ENCODE assay signal across 9 mouse cellular contexts in genomic region chr11:43481672-43482522, GRCm38 (mm10). TPM values are rescaled to one million over a fixed set of nuclear protein-coding genes. Genes with fewer than 3 reads are reported as not detected.
DNase-seq lines count a peak whose midpoint lies in the region; ATAC-seq and TF ChIP-seq lines count a peak whose summit lies in the region.
"Had no signal": no experiment of that assay in that cellular context is flagged by ENCODE, and none has a peak within 500 bp of the region (broad histone marks: within the 10 kb centered on the region; RNA-seq: fewer than 3 reads in every experiment).

No protein-coding gene starts in this region.

- no peaks in the 10 kb centered on the region for H3K36me3 ChIP-seq in intestine, embryonic 16.5 days (ENCODE audit: control insufficient read depth, insufficient read depth, low read length)
- no peaks in the 10 kb centered on the region for H3K36me3 ChIP-seq in intestine, postnatal 0 days (ENCODE audit: control insufficient read depth, insufficient read depth)
- no peaks in the 10 kb centered on the region for H3K36me3 ChIP-seq in heart, embryonic 13.5 days
- H3K36me3 ChIP-seq in limb, embryonic 14.5 days (ENCODE audit: control insufficient read depth, insufficient read depth, low read length): no peaks in the 10 kb centered on the region
- H3K36me3 ChIP-seq in stomach, embryonic 15.5 days: no peaks in the 10 kb centered on the region
- H3K36me3 ChIP-seq: neural tube, embryonic 12.5 days had no signal

- WGBS in intestine, embryonic 16.5 days: 34% methylated on average over 3 of the region's 3 CpGs
- WGBS in intestine, postnatal 0 days: 39% methylated on average over 3 of the region's 3 CpGs
- WGBS in heart, embryonic 13.5 days: 38% methylated on average over 3 of the region's 3 CpGs
- 33% methylated on average over 3 of the region's 3 CpGs for WGBS in limb, embryonic 14.5 days
- 45% methylated on average over 3 of the region's 3 CpGs for WGBS in stomach, embryonic 15.5 days

- no peak overlapping the region for H3K4me3 ChIP-seq in intestine, embryonic 16.5 days (ENCODE audit: low read length)
- no peak overlapping the region for H3K4me3 ChIP-seq in intestine, postnatal 0 days (ENCODE audit: low read depth, low read length)
- H3K4me3 ChIP-seq in heart, embryonic 13.5 days: no peak overlapping the region
- H3K4me3 ChIP-seq in limb, embryonic 14.5 days (replicated peaks; ENCODE audit: low read length): 0 out of 2 replicates have a peak overlapping the region, but pooled peaks have one; percentile 1
- no peak overlapping the region for H3K4me3 ChIP-seq in stomach, embryonic 15.5 days (replicated peaks)
- H3K4me3 ChIP-seq: neural tube, embryonic 12.5 days had no signal

- no peak for TF ChIP-seq POLR2A in limb, embryonic 14.5 days (IDR thresholded peaks at IDR 0.05; ENCODE audit: borderline replicate concordance, extremely low read depth, insufficient read depth, insufficient read length)

- H3K4me1 ChIP-seq in intestine, embryonic 16.5 days (ENCODE audit: control insufficient read depth, insufficient read depth, low read length): peaks cover 11% of the 10 kb centered on the region
- no peaks in the 10 kb centered on the region for H3K4me1 ChIP-seq in intestine, postnatal 0 days (replicated peaks; ENCODE audit: control insufficient read depth, insufficient read depth, low read length)
- peaks cover 62% of the 10 kb centered on the region for H3K4me1 ChIP-seq in heart, embryonic 13.5 days
- peaks cover 56% of the 10 kb centered on the region for H3K4me1 ChIP-seq in limb, embryonic 14.5 days (ENCODE audit: control insufficient read depth, insufficient read depth, low read length)
- H3K4me1 ChIP-seq in stomach, embryonic 15.5 days: peaks cover 22% of the 10 kb centered on the region
- H3K4me1 ChIP-seq: neural tube, embryonic 12.5 days had no signal

- no peak overlapping the region for H3K4me2 ChIP-seq in intestine, embryonic 16.5 days (ENCODE audit: low read depth, low read length)
- H3K4me2 ChIP-seq in intestine, postnatal 0 days (replicated peaks; ENCODE audit: low read depth): no peak overlapping the region
- no peak overlapping the region for H3K4me2 ChIP-seq in heart, embryonic 13.5 days
- 0 out of 2 replicates have a peak overlapping the region, but pooled peaks have one; percentile 10 for H3K4me2 ChIP-seq in limb, embryonic 14.5 days (replicated peaks; ENCODE audit: low read depth, low read length, severe bottlenecking)
- no peak overlapping the region for H3K4me2 ChIP-seq in stomach, embryonic 15.5 days
- H3K4me2 ChIP-seq: neural tube, embryonic 12.5 days had no signal

- no peaks in the 10 kb centered on the region for H3K9me3 ChIP-seq in intestine, embryonic 16.5 days (ENCODE audit: control insufficient read depth, low read length)
- H3K9me3 ChIP-seq in intestine, postnatal 0 days (ENCODE audit: control insufficient read depth): no peaks in the 10 kb centered on the region
- H3K9me3 ChIP-seq in heart, embryonic 13.5 days: no peaks in the 10 kb centered on the region
- no peaks in the 10 kb centered on the region for H3K9me3 ChIP-seq in limb, embryonic 14.5 days (ENCODE audit: control insufficient read depth, low read length)
- no peaks in the 10 kb centered on the region for H3K9me3 ChIP-seq in stomach, embryonic 15.5 days
- H3K9me3 ChIP-seq: neural tube, embryonic 12.5 days had no signal

- no peak for TF ChIP-seq CTCF in intestine, postnatal 0 days (IDR thresholded peaks at IDR 0.05; ENCODE audit: low read depth)

- ATAC-seq in intestine, embryonic 16.5 days: peak; percentile 36; the same call in 1 of the 2 replicates
- ATAC-seq in intestine, postnatal 0 days: no peak
- ATAC-seq in heart, embryonic 13.5 days (ENCODE audit: extremely low read depth, insufficient number of reproducible peaks, low FRiP score, low TSS enrichment): no peak
- peak; percentile 31; the same call in 1 of the 2 replicates for ATAC-seq in limb, embryonic 14.5 days (ENCODE audit: low FRiP score, low read depth)
- 0 out of 2 replicates have a peak, but pooled peaks have one; percentile 2 for ATAC-seq in stomach, embryonic 15.5 days (ENCODE audit: insufficient read depth, low FRiP score, low read depth)
- ATAC-seq in activated CD4-positive, CD25-positive, alpha-beta regulatory T cell, adult 4 months: no peak
- ATAC-seq: forebrain, postnatal 0 days had no signal

- DNase-seq in limb, embryonic 14.5 days (ENCODE audit: low spot score): peak; percentile 65
- DNase-seq in layer of hippocampus, adult 11-12 months (ENCODE audit: low spot score): no peak
- DNase-seq: forebrain, postnatal 0 days had no signal

- H3K9ac ChIP-seq in intestine, embryonic 16.5 days (ENCODE audit: low read depth, low read length): no peak overlapping the region
- no peak overlapping the region for H3K9ac ChIP-seq in intestine, postnatal 0 days (ENCODE audit: low read depth, low read length)
- H3K9ac ChIP-seq in heart, embryonic 13.5 days: no peak overlapping the region
- peak overlapping the region; percentile 34; the same call in 1 of the 2 replicates for H3K9ac ChIP-seq in limb, embryonic 14.5 days (ENCODE audit: low read depth, low read length, severe bottlenecking)
- H3K9ac ChIP-seq in stomach, embryonic 15.5 days: no peak overlapping the region
- H3K9ac ChIP-seq: forebrain, postnatal 0 days; neural tube, embryonic 12.5 days had no signal

- no peak overlapping the region; the same call in 1 of the 2 replicates for H3K27ac ChIP-seq in intestine, embryonic 16.5 days (ENCODE audit: low read length)
- no peak overlapping the region for H3K27ac ChIP-seq in intestine, postnatal 0 days (ENCODE audit: low read depth, low read length)
- H3K27ac ChIP-seq in heart, embryonic 13.5 days (replicated peaks): 0 out of 2 replicates have a peak overlapping the region, but pooled peaks have one; percentile 87
- peak overlapping the region; percentile 83 for H3K27ac ChIP-seq in limb, embryonic 14.5 days (replicated peaks; ENCODE audit: low read depth, low read length)
- peak overlapping the region; percentile 11; the same call in 1 of the 2 replicates for H3K27ac ChIP-seq in stomach, embryonic 15.5 days
- H3K27ac ChIP-seq: neural tube, embryonic 12.5 days had no signal

- H3K27me3 ChIP-seq in intestine, embryonic 16.5 days (replicated peaks; ENCODE audit: control insufficient read depth, insufficient read depth, low read length): no peaks in the 10 kb centered on the region
- no peaks in the 10 kb centered on the region for H3K27me3 ChIP-seq in intestine, postnatal 0 days (replicated peaks; ENCODE audit: control insufficient read depth, insufficient read depth, low read length)
- H3K27me3 ChIP-seq in heart, embryonic 13.5 days (replicated peaks): 0 out of 2 replicates have a peak, but pooled peaks cover 4% of the 10 kb centered on the region
- H3K27me3 ChIP-seq in limb, embryonic 14.5 days (ENCODE audit: control insufficient read depth, insufficient read depth, low read length): no peaks in the 10 kb centered on the region
- H3K27me3 ChIP-seq in stomach, embryonic 15.5 days (replicated peaks): no peaks in the 10 kb centered on the region
- H3K27me3 ChIP-seq: neural tube, embryonic 12.5 days had no signal

RNA-seq across cellular contexts. Expression of gene C1qtnf2, which starts 7.8 kb away (rescaled TPM):
- polyA plus RNA-seq in intestine, embryonic 16.5 days (2015; fragmentation: Nextera tagmentation; extraction: Ambion mirVana): 7.0 and 7.2 TPM in 2 replicates
- polyA plus RNA-seq in intestine, postnatal 0 days (2015; fragmentation: Nextera tagmentation; extraction: Ambion mirVana): 9.4 and 11.9 TPM in 2 replicates
- 3.0 and 3.3 TPM in 2 replicates for polyA plus RNA-seq in heart, embryonic 13.5 days (2015; fragmentation: Nextera tagmentation; extraction: Ambion mirVana)
- polyA plus RNA-seq in limb, embryonic 14.5 days (2012; rRNA removed): 32.7 and 32.9 TPM in 2 replicates
- polyA plus RNA-seq in limb, embryonic 14.5 days (2014; fragmentation: Nextera tagmentation; extraction: Ambion mirVana): 40.3 and 46.1 TPM in 2 replicates
- 10.1 and 10.4 TPM in 2 replicates for polyA plus RNA-seq in stomach, embryonic 15.5 days (2015; fragmentation: Nextera tagmentation; extraction: Ambion mirVana)
- polyA plus RNA-seq in activated CD4-positive, CD25-positive, alpha-beta regulatory T cell, adult 4 months (2017; shearing (Covaris generic)): not detected

RNA-seq across cellular contexts. Expression of gene Ccnjl, which starts 46.7 kb away (rescaled TPM):
- 14.6 and 15.0 TPM in 2 replicates for polyA plus RNA-seq in intestine, embryonic 16.5 days (2015; fragmentation: Nextera tagmentation; extraction: Ambion mirVana)
- 15.8 and 19.1 TPM in 2 replicates for polyA plus RNA-seq in intestine, postnatal 0 days (2015; fragmentation: Nextera tagmentation; extraction: Ambion mirVana)
- polyA plus RNA-seq in heart, embryonic 13.5 days (2015; fragmentation: Nextera tagmentation; extraction: Ambion mirVana): 15.7 and 20.7 TPM in 2 replicates
- 5.1 and 5.9 TPM in 2 replicates for polyA plus RNA-seq in limb, embryonic 14.5 days (2012; rRNA removed)
- 7.7 and 11.5 TPM in 2 replicates for polyA plus RNA-seq in limb, embryonic 14.5 days (2014; fragmentation: Nextera tagmentation; extraction: Ambion mirVana)
- 12.7 and 13.5 TPM in 2 replicates for polyA plus RNA-seq in stomach, embryonic 15.5 days (2015; fragmentation: Nextera tagmentation; extraction: Ambion mirVana)
- polyA plus RNA-seq in activated CD4-positive, CD25-positive, alpha-beta regulatory T cell, adult 4 months (2017; shearing (Covaris generic)): under 1 TPM in 1 of 2 experiments, not detected in 1; 0.17 TPM

RNA-seq across cellular contexts. Expression of gene Slu7, which starts 48.4 kb away (rescaled TPM):
- polyA plus RNA-seq in intestine, embryonic 16.5 days (2015; fragmentation: Nextera tagmentation; extraction: Ambion mirVana): 41.7 and 46.8 TPM in 2 replicates
- polyA plus RNA-seq in intestine, postnatal 0 days (2015; fragmentation: Nextera tagmentation; extraction: Ambion mirVana): 33.6 and 40.3 TPM in 2 replicates
- polyA plus RNA-seq in heart, embryonic 13.5 days (2015; fragmentation: Nextera tagmentation; extraction: Ambion mirVana): 32.0 and 36.8 TPM in 2 replicates
- 8.2 and 15.5 TPM in 2 replicates for polyA plus RNA-seq in limb, embryonic 14.5 days (2012; rRNA removed)
- 48.2 and 52.1 TPM in 2 replicates for polyA plus RNA-seq in limb, embryonic 14.5 days (2014; fragmentation: Nextera tagmentation; extraction: Ambion mirVana)
- 51.0 and 51.8 TPM in 2 replicates for polyA plus RNA-seq in stomach, embryonic 15.5 days (2015; fragmentation: Nextera tagmentation; extraction: Ambion mirVana)
- polyA plus RNA-seq in activated CD4-positive, CD25-positive, alpha-beta regulatory T cell, adult 4 months (2017; shearing (Covaris generic)): 100 to 1,000 TPM; 108 to 112 TPM

RNA-seq across cellular contexts. Expression of gene Pttg1, which starts 55.8 kb away (rescaled TPM):
- polyA plus RNA-seq in intestine, embryonic 16.5 days (2015; fragmentation: Nextera tagmentation; extraction: Ambion mirVana): 61.2 and 65.5 TPM in 2 replicates
- 88.3 and 88.4 TPM in 2 replicates for polyA plus RNA-seq in intestine, postnatal 0 days (2015; fragmentation: Nextera tagmentation; extraction: Ambion mirVana)
- polyA plus RNA-seq in heart, embryonic 13.5 days (2015; fragmentation: Nextera tagmentation; extraction: Ambion mirVana): 113 and 117 TPM in 2 replicates
- polyA plus RNA-seq in limb, embryonic 14.5 days (2012; rRNA removed): 50.9 and 66.8 TPM in 2 replicates
- polyA plus RNA-seq in limb, embryonic 14.5 days (2014; fragmentation: Nextera tagmentation; extraction: Ambion mirVana): 80.9 and 86.5 TPM in 2 replicates
- polyA plus RNA-seq in stomach, embryonic 15.5 days (2015; fragmentation: Nextera tagmentation; extraction: Ambion mirVana): 60.9 and 62.4 TPM in 2 replicates
- 100 to 1,000 TPM; 133 to 168 TPM for polyA plus RNA-seq in activated CD4-positive, CD25-positive, alpha-beta regulatory T cell, adult 4 months (2017; shearing (Covaris generic))

Comparison
In these comparisons a context has a peak if more than half of its experiments do, and no peak if none do; other contexts are left out.
1. ATAC-seq: peak in intestine, embryonic 16.5 days (single experiment), limb, embryonic 14.5 days (single experiment) and stomach, embryonic 15.5 days (single experiment); none in intestine, postnatal 0 days (single experiment), heart, embryonic 13.5 days (single experiment) and activated CD4-positive, CD25-positive, alpha-beta regulatory T cell, adult 4 months (single experiment).
2. H3K27ac ChIP-seq: peak in heart, embryonic 13.5 days (single experiment), limb, embryonic 14.5 days (single experiment) and stomach, embryonic 15.5 days (single experiment); none in intestine, embryonic 16.5 days (single experiment) and intestine, postnatal 0 days (single experiment).
3. RNA of gene Ccnjl, which starts 46.7 kb away (polyA plus RNA-seq): 15.8 to 19.1 TPM in intestine, postnatal 0 days, 15.7 to 20.7 TPM in heart, embryonic 13.5 days, 14.6 to 15.0 TPM in intestine, embryonic 16.5 days, 12.7 to 13.5 TPM in stomach, embryonic 15.5 days and 5.1 to 11.5 TPM in limb, embryonic 14.5 days; 0.17 TPM in activated CD4-positive, CD25-positive, alpha-beta regulatory T cell, adult 4 months; every median in the first group is over 4 times any median in the second.